In the genomic region with DNA sequence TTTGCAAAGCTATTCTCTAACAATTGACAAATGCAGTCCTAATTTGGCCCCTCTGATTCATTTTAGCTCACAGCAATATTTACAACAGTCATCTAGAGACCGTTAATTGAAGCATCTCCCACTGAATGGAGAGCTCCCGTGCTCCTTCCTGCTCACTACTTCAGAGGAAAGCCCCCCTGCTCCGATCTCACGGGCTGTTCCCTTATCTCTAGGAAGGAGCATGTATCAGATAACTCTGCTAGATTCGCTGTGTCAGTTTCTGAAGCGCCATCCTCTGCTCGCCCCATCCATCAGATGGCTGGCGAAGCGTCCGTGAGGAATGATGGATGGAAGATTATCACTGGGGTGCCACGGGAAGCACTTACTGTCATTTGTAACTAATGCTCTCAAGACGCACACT, we compare ENCODE assay signal across 23 mouse cellular contexts.
DNase-seq lines count a peak whose midpoint lies in the region; ATAC-seq lines count a peak whose summit lies in the region.
"Had no signal": no experiment of that assay in that cellular context is flagged by ENCODE, and none has a peak within 500 bp of the region (broad histone marks: within the 10 kb centered on the region; RNA-seq: fewer than 3 reads in every experiment).

No protein-coding gene starts in this region.

- no peaks in the 10 kb centered on the region for H3K27me3 ChIP-seq in forebrain, embryonic 14.5 days (replicated peaks; ENCODE audit: control insufficient read depth, insufficient read depth, low read length)
- no peaks in the 10 kb centered on the region for H3K27me3 ChIP-seq in forebrain, embryonic 13.5 days
- H3K27me3 ChIP-seq in limb, embryonic 12.5 days = peaks cover 44% of the 10 kb centered on the region
- peaks cover 49% of the 10 kb centered on the region; the same call in 1 of the 2 replicates for H3K27me3 ChIP-seq in limb, embryonic 10.5 days (ENCODE audit: low read depth, poor library complexity, severe bottlenecking)
- H3K27me3 ChIP-seq in hindbrain, embryonic 12.5 days = no peaks in the 10 kb centered on the region
- no peaks in the 10 kb centered on the region for H3K27me3 ChIP-seq in intestine, embryonic 16.5 days (replicated peaks; ENCODE audit: control insufficient read depth, insufficient read depth, low read length)
- H3K27me3 ChIP-seq: midbrain, embryonic 12.5 days had no signal

- no peaks in the 10 kb centered on the region for H3K4me1 ChIP-seq in forebrain, embryonic 14.5 days (ENCODE audit: control insufficient read depth, insufficient read depth, low read length)
- H3K4me1 ChIP-seq in forebrain, embryonic 13.5 days = peaks cover 5% of the 10 kb centered on the region; the same call in 1 of the 2 replicates
- peaks cover 29% of the 10 kb centered on the region for H3K4me1 ChIP-seq in limb, embryonic 12.5 days (replicated peaks)
- peaks cover 22% of the 10 kb centered on the region for H3K4me1 ChIP-seq in limb, embryonic 10.5 days
- peaks cover 6% of the 10 kb centered on the region; the same call in 1 of the 2 replicates for H3K4me1 ChIP-seq in hindbrain, embryonic 12.5 days
- H3K4me1 ChIP-seq in intestine, embryonic 16.5 days (ENCODE audit: control insufficient read depth, insufficient read depth, low read length) = peaks cover 3% of the 10 kb centered on the region; the same call in 1 of the 2 replicates
- H3K4me1 ChIP-seq: lung, embryonic 15.5 days had no signal

- ATAC-seq in forebrain, embryonic 14.5 days = no peak
- no peak for ATAC-seq in forebrain, embryonic 13.5 days
- ATAC-seq in limb, embryonic 12.5 days (ENCODE audit: insufficient number of reproducible peaks, insufficient read depth, low FRiP score, low TSS enrichment, low read depth) = no peak
- peak; percentile 40; the same call in 1 of the 2 replicates for ATAC-seq in hindbrain, embryonic 12.5 days (ENCODE audit: low FRiP score)
- no peak for ATAC-seq in intestine, embryonic 16.5 days

- no peak overlapping the region for H3K9ac ChIP-seq in forebrain, embryonic 14.5 days (ENCODE audit: low read length)
- H3K9ac ChIP-seq in forebrain, embryonic 13.5 days = no peak overlapping the region
- no peak overlapping the region for H3K9ac ChIP-seq in limb, embryonic 12.5 days (replicated peaks)
- no peak overlapping the region for H3K9ac ChIP-seq in hindbrain, embryonic 12.5 days
- H3K9ac ChIP-seq in intestine, embryonic 16.5 days (ENCODE audit: low read depth, low read length) = no peak overlapping the region
- H3K9ac ChIP-seq: embryonic facial prominence, embryonic 12.5 days; limb, embryonic 13.5 days; liver, embryonic 14.5 days; lung, embryonic 15.5 days; midbrain, embryonic 12.5 days had no signal

- H3K4me2 ChIP-seq in forebrain, embryonic 14.5 days (ENCODE audit: low read length) = no peak overlapping the region
- no peak overlapping the region for H3K4me2 ChIP-seq in forebrain, embryonic 13.5 days
- no peak overlapping the region for H3K4me2 ChIP-seq in limb, embryonic 12.5 days
- 0 out of 2 replicates have a peak overlapping the region, but pooled peaks have one; percentile 19 for H3K4me2 ChIP-seq in hindbrain, embryonic 12.5 days (replicated peaks)
- H3K4me2 ChIP-seq in intestine, embryonic 16.5 days (ENCODE audit: low read depth, low read length) = no peak overlapping the region
- H3K4me2 ChIP-seq: embryonic facial prominence, embryonic 12.5 days; limb, embryonic 13.5 days; lung, embryonic 15.5 days; midbrain, embryonic 12.5 days had no signal

- no peak overlapping the region for H3K4me3 ChIP-seq in forebrain, embryonic 14.5 days (ENCODE audit: low read depth, low read length)
- H3K4me3 ChIP-seq in forebrain, embryonic 13.5 days = no peak overlapping the region
- no peak overlapping the region for H3K4me3 ChIP-seq in limb, embryonic 12.5 days (replicated peaks)
- no peak overlapping the region for H3K4me3 ChIP-seq in limb, embryonic 10.5 days
- no peak overlapping the region for H3K4me3 ChIP-seq in hindbrain, embryonic 12.5 days
- no peak overlapping the region for H3K4me3 ChIP-seq in intestine, embryonic 16.5 days (ENCODE audit: low read length)
- H3K4me3 ChIP-seq: embryonic facial prominence, embryonic 12.5 days; erythroblast, embryonic 14.5 days; gastrocnemius, adult 2 months; limb, embryonic 13.5 days; lung, embryonic 15.5 days; midbrain, embryonic 12.5 days had no signal

- peaks cover 15% of the 10 kb centered on the region for H3K36me3 ChIP-seq in forebrain, embryonic 14.5 days (ENCODE audit: control insufficient read depth, insufficient read depth, low read length)
- H3K36me3 ChIP-seq in forebrain, embryonic 13.5 days (ENCODE audit: poor library complexity, severe bottlenecking) = peaks cover 10% of the 10 kb centered on the region; the same call in 1 of the 2 replicates
- no peaks in the 10 kb centered on the region for H3K36me3 ChIP-seq in limb, embryonic 12.5 days
- peaks cover 3% of the 10 kb centered on the region; the same call in 1 of the 2 replicates for H3K36me3 ChIP-seq in limb, embryonic 10.5 days
- no peaks in the 10 kb centered on the region for H3K36me3 ChIP-seq in hindbrain, embryonic 12.5 days
- no peaks in the 10 kb centered on the region for H3K36me3 ChIP-seq in intestine, embryonic 16.5 days (ENCODE audit: control insufficient read depth, insufficient read depth, low read length)
- H3K36me3 ChIP-seq: embryonic facial prominence, embryonic 12.5 days; G1E; lung, embryonic 15.5 days; midbrain, embryonic 12.5 days had no signal

- no peaks in the 10 kb centered on the region for H3K9me3 ChIP-seq in forebrain, embryonic 14.5 days (replicated peaks; ENCODE audit: control insufficient read depth, low read length)
- H3K9me3 ChIP-seq in forebrain, embryonic 13.5 days (replicated peaks) = no peaks in the 10 kb centered on the region
- no peaks in the 10 kb centered on the region for H3K9me3 ChIP-seq in limb, embryonic 12.5 days
- H3K9me3 ChIP-seq in limb, embryonic 10.5 days (replicated peaks) = no peaks in the 10 kb centered on the region
- H3K9me3 ChIP-seq in hindbrain, embryonic 12.5 days (replicated peaks) = no peaks in the 10 kb centered on the region
- H3K9me3 ChIP-seq in intestine, embryonic 16.5 days (ENCODE audit: control insufficient read depth, low read length) = no peaks in the 10 kb centered on the region
- H3K9me3 ChIP-seq: embryonic facial prominence, embryonic 12.5 days; limb, embryonic 13.5 days; lung, embryonic 15.5 days; midbrain, embryonic 12.5 days had no signal

- no peak overlapping the region for H3K27ac ChIP-seq in forebrain, embryonic 14.5 days (ENCODE audit: low read depth, low read length)
- H3K27ac ChIP-seq in forebrain, embryonic 13.5 days = no peak overlapping the region
- peak overlapping the region; percentile 45; the same call in 1 of the 2 replicates for H3K27ac ChIP-seq in limb, embryonic 12.5 days
- H3K27ac ChIP-seq in limb, embryonic 10.5 days = no peak overlapping the region
- H3K27ac ChIP-seq in hindbrain, embryonic 12.5 days = peak overlapping the region; percentile 7; the same call in 1 of the 2 replicates
- no peak overlapping the region for H3K27ac ChIP-seq in intestine, embryonic 16.5 days (ENCODE audit: low read length)
- H3K27ac ChIP-seq: embryonic facial prominence, embryonic 12.5 days; gastrocnemius, adult 2 months; kidney, postnatal 0 days; liver, embryonic 14.5 days; lung, embryonic 15.5 days; midbrain, embryonic 12.5 days had no signal

- DNase-seq in forebrain, embryonic 14.5 days (ENCODE audit: low spot score) = peak; percentile 27
- DNase-seq in limb, embryonic 10.5 days (ENCODE audit: low spot score) = no peak
- DNase-seq in mesoderm, embryonic 11.5 days (ENCODE audit: low read depth, low spot score) = peak; percentile 34
- DNase-seq in yolk sac, embryonic 10.5 days (ENCODE audit: low spot score) = no peak
- DNase-seq: adrenal gland, postnatal 25 days; cerebellum, adult 11-12 months; cerebellum, postnatal 25 days; gastrocnemius, adult 2 months; kidney, adult 11 months; lung, postnatal 4 days; thymus, postnatal 36 days had no signal

- WGBS in forebrain, embryonic 14.5 days = 72% methylated on average over 12 of the region's 12 CpGs
- WGBS in forebrain, embryonic 13.5 days = 72% methylated on average over 12 of the region's 12 CpGs
- 44% methylated on average over 12 of the region's 12 CpGs for WGBS in limb, embryonic 12.5 days
- WGBS in limb, embryonic 10.5 days = 34% methylated on average over 12 of the region's 12 CpGs
- WGBS in hindbrain, embryonic 12.5 days = 49% methylated on average over 12 of the region's 12 CpGs
- WGBS in intestine, embryonic 16.5 days = 35% methylated on average over 12 of the region's 12 CpGs

Comparison
In these comparisons a context has a peak if more than half of its experiments do, and no peak if none do; other contexts are left out.
1. H3K27ac ChIP-seq: peak in limb, embryonic 12.5 days (single experiment) and hindbrain, embryonic 12.5 days (single experiment); none in forebrain, embryonic 14.5 days (single experiment), forebrain, embryonic 13.5 days (single experiment), limb, embryonic 10.5 days (single experiment) and intestine, embryonic 16.5 days (single experiment).
2. DNase-seq: peak in forebrain, embryonic 14.5 days (single experiment) and mesoderm, embryonic 11.5 days (single experiment); none in limb, embryonic 10.5 days (single experiment) and yolk sac, embryonic 10.5 days (single experiment).